Mouse (Mus musculus) cortical plate, adult 2 months (tissue): ENCODE measurements at regions not wholly inside any gene's neighbourhood (a gene's known extent, or its start where the extent isn't known, plus 50 kb on each side); places are given as distances from the start of the nearest gene placed in this dataset.

Experiments used
- CTCF ChIP-seq: fragments of 200-500 bp; IDR thresholded peaks from 2 replicates; pipeline ENCODE4 v1.5.1; 2011; ENCODE audit warnings: mild to moderate bottlenecking, control low read depth, low read length; ENCODE audit not compliant: insufficient read depth; ENCODE audit errors: extremely low read depth
- POLR2A ChIP-seq: fragments of 200-500 bp; IDR thresholded peaks from 2 replicates; pipeline ENCODE4 v1.6.1; 2011; ENCODE audit warnings: mild to moderate bottlenecking, low read length, control low read depth; ENCODE audit not compliant: insufficient read depth; ENCODE audit errors: extremely low read depth

GRCm38 (mm10) chr12:69094856-69095255 lies 64.1 kb downstream of the Rps29 start:
- no peak for TF ChIP-seq POLR2A
- TF ChIP-seq CTCF, result no peak
